Mouse (Mus musculus): ENCODE results near the gene Bend5.

Bend5 gene

GRCm38 (mm10) chr4:111441709-111442108, 26.9 kb downstream of the Bend5 start:
- DNase-seq (ENCODE audit: low spot score in 2 of 2) = no peak

GRCm38 (mm10) chr4:111442435-111443238, 27.8 kb downstream of the Bend5 start:
- no peak for DNase-seq (ENCODE audit: low spot score in 2 of 2)

GRCm38 (mm10) chr4:111443906-111444615, 29.3 kb downstream of the Bend5 start:
- no peak for DNase-seq (ENCODE audit: low spot score in 2 of 2)

GRCm38 (mm10) chr4:111444616-111445160, 29.9 kb downstream of the Bend5 start:
- no peak for DNase-seq (ENCODE audit: low spot score in 2 of 2)

- no peak for DNase-seq (ENCODE audit: low spot score in 2 of 2)
Observed at GRCm38 (mm10) chr4:111447918-111448317, 33.1 kb downstream of the Bend5 start.

- DNase-seq (ENCODE audit: low spot score in 2 of 2) = no peak
Observed at GRCm38 (mm10) chr4:111448586-111448985, 33.8 kb downstream of the Bend5 start.

- no peak for DNase-seq (ENCODE audit: low spot score in 2 of 2)
Observed at GRCm38 (mm10) chr4:111449442-111450199, 34.8 kb downstream of the Bend5 start.

- no peak for DNase-seq (ENCODE audit: low spot score in 2 of 2)
Observed at GRCm38 (mm10) chr4:111451283-111451918, 36.6 kb downstream of the Bend5 start.

GRCm38 (mm10) chr4:111452192-111452591, 37.4 kb downstream of the Bend5 start:
- DNase-seq (ENCODE audit: low spot score in 2 of 2) = no peak

GRCm38 (mm10) chr4:111453275-111453674, 38.5 kb downstream of the Bend5 start:
- DNase-seq (ENCODE audit: low spot score in 2 of 2) = no peak

GRCm38 (mm10) chr4:111455621-111456020, 40.8 kb downstream of the Bend5 start:
- DNase-seq (ENCODE audit: low spot score in 2 of 2) = no peak

- DNase-seq (ENCODE audit: low spot score in 2 of 2) = no peak
Observed at GRCm38 (mm10) chr4:111457568-111457967, 42.8 kb downstream of the Bend5 start.

GRCm38 (mm10) chr4:111467293-111467773, 52.5 kb downstream of the Bend5 start:
- no peak for DNase-seq (ENCODE audit: low spot score in 2 of 2)

- no peak for DNase-seq (ENCODE audit: low spot score in 2 of 2)
Observed at GRCm38 (mm10) chr4:111467796-111468195, 53.0 kb downstream of the Bend5 start.

GRCm38 (mm10) chr4:111469847-111470246, 55.0 kb downstream of the Bend5 start:
- DNase-seq (ENCODE audit: low spot score in 2 of 2) = no peak

GRCm38 (mm10) chr4:111471726-111472125, 56.9 kb downstream of the Bend5 start:
- DNase-seq (ENCODE audit: low spot score in 2 of 2) = no peak

GRCm38 (mm10) chr4:111472511-111472910, 57.7 kb downstream of the Bend5 start:
- no peak for DNase-seq (ENCODE audit: low spot score in 2 of 2)

GRCm38 (mm10) chr4:111473014-111473413, 58.2 kb downstream of the Bend5 start:
- DNase-seq (ENCODE audit: low spot score in 2 of 2) = no peak

GRCm38 (mm10) chr4:111475374-111475971, 60.7 kb downstream of the Bend5 start:
- no peak for DNase-seq (ENCODE audit: low spot score in 2 of 2)

- no peak for DNase-seq (ENCODE audit: low spot score in 2 of 2)
Observed at GRCm38 (mm10) chr4:111477507-111477906, 62.7 kb downstream of the Bend5 start.

GRCm38 (mm10) chr4:111483499-111483898, 68.7 kb downstream of the Bend5 start:
- DNase-seq (ENCODE audit: low spot score in 2 of 2) = no peak
